Mouse (Mus musculus) kidney, adult 2 months (tissue): ENCODE measurements around the gene Clcnkb. TPM values are rescaled to one million over a fixed set of nuclear protein-coding genes. Genes with fewer than 3 reads are reported as not detected.

Experiments
- DNase-seq: peaks from one replicate; pipeline ENCODE4 v3.0.0; 2021
- H3K27ac ChIP-seq: fragments of 200-500 bp; 2 replicates; pipeline ENCODE4 v1.5.1; 2012; ENCODE audit warnings: low read depth, low read length, control low read depth, inconsistent platforms; ENCODE audit not compliant: insufficient read depth
- H3K27me3 ChIP-seq: fragments of 200-500 bp; replicated peaks from 2 replicates; pipeline ENCODE4 v1.6.1; 2012; ENCODE audit warnings: mild to moderate bottlenecking, moderate library complexity, low read length, inconsistent platforms; ENCODE audit not compliant: control insufficient read depth, insufficient read depth
- H3K36me3 ChIP-seq: fragments of 200-500 bp; 2 replicates; pipeline ENCODE4 v1.6.1; 2012; ENCODE audit warnings: mild to moderate bottlenecking, moderate library complexity, low read length, inconsistent platforms; ENCODE audit not compliant: control insufficient read depth, insufficient read depth
- H3K4me1 ChIP-seq: fragments of 200-500 bp; 2 replicates; pipeline ENCODE4 v1.6.1; 2011; ENCODE audit warnings: low read length; ENCODE audit not compliant: control insufficient read depth, insufficient read depth
- H3K4me3 ChIP-seq: fragments of 200-500 bp; 2 replicates; pipeline ENCODE4 v1.5.1; 2011; ENCODE audit warnings: mild to moderate bottlenecking, low read depth, low read length, control low read depth; ENCODE audit not compliant: insufficient read depth
- CTCF ChIP-seq: fragments of 200-500 bp; conservative IDR thresholded peaks from 2 replicates; pipeline ENCODE4 v1.5.1; 2011; ENCODE audit warnings: low read depth, mild to moderate bottlenecking, control low read depth, low read length, moderate library complexity, mixed read lengths; ENCODE audit not compliant: insufficient read depth, insufficient read length
- POLR2A ChIP-seq: fragments of 200-500 bp; IDR thresholded peaks from one replicate; pipeline ENCODE4 v1.6.1; 2011; ENCODE audit warnings: low read depth, low read length, control low read depth
- WGBS: fragments of 180-500 bp; shearing (Covaris S2); methylation state at CpG from one replicate; pipeline ENCODE4 v1.1.7; 2018; 5-methylcytosine and 5-hydroxymethylcytosine counted together
- polyA plus RNA-seq: library from polyadenylated mRNA; depleted of rRNA; stranded (reverse); fragments of >200 nt; gene quantifications from 2 replicates; pipeline ENCODE4 v1.2.3, GENCODE M21; 2012; rRNA removed

Gene Clcnkb
- polyA plus RNA-seq, 1 experiment = 286 TPM

DNA sequence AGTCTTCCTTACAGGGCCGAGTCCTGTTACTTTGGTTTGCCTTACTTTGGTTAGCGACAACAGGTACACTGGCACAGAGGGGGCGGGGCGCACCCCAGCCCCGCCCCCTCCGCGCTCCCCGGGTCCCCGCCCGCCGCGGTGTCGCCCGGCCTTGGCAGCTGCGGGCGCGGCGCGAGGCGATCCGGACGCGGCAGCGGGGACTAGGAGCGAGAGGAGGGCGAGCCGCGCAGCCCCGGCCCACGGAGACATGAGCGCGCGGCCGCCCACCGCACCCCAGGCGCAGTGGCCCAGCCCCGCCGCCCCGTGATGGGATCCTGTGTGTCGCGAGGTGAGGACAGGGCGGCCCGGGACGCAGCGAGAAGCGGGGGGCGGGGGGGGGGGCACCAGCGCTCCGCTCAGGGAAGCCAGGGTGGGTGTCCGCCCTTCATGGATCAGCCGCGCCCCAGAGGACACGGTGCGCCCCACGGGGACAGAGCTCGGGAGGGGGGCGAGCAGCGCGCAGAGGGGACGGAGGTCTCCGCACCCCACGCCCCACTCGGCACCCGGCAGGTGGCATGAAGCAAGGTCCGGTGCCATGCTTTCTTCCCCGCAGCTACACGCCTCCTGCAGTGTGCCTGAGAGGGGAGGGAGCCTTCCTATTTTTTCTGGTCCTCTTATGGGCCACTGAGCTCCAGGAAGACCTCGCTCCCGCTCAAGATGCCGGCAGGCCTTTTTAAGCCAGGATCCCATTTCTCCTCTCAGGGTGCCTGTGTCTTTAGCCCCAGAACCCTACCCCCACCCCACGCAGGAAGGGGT lies 47.6 kb downstream of the Clcnkb start, which contains the start of gene Fam131c:
Fam131c (plus strand) TSS at position 224 of the 795 bp plus-strand sequence.
- H3K36me3 ChIP-seq = no peaks in the 10 kb centered on the region
- peak; percentile 65 for DNase-seq
- H3K27ac ChIP-seq = no peak within 1 kb of the TSS
- H3K4me3 ChIP-seq = peak within 1 kb of the TSS; percentile 51
- WGBS = 3% methylated on average over 68 of the region's 71 CpGs
- TF ChIP-seq CTCF (no peak), POLR2A (no peak)
- H3K4me1 ChIP-seq = peaks cover 3% of the 10 kb centered on the region; the same call in 1 of the 2 replicates
- H3K27me3 ChIP-seq = no peaks in the 10 kb centered on the region

DNA sequence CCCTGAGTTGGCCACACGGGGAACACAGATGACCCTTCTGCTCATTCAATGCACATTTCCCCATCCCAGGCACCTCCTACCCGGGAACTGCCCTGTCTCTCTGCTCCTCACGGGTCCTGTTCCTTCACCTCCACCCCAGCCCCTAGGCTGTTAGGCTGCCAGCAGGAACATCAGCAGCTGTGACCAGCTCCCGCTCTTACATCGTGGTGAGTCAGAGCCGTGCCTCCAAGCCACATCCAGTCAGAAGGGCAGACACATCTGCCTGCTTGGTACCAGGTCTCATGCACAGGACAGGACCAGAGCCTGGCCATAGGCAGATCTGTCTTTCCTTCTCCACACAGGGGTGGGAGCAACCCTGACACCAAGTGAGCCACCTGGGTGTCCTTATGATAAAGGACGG lies 49.9 kb downstream of the Clcnkb start:
- Histone ChIP-seq H3K4me1 (peaks cover 3% of the 10 kb centered on the region; the same call in 1 of the 2 replicates), H3K36me3 (no peaks in the 10 kb centered on the region), H3K27ac (no peak overlapping the region), H3K4me3 (no peak overlapping the region), H3K27me3 (no peaks in the 10 kb centered on the region)
- 79% methylated on average over 7 of the region's 7 CpGs for WGBS
- no peak for DNase-seq
- TF ChIP-seq CTCF (no peak), POLR2A (no peak)

DNA sequence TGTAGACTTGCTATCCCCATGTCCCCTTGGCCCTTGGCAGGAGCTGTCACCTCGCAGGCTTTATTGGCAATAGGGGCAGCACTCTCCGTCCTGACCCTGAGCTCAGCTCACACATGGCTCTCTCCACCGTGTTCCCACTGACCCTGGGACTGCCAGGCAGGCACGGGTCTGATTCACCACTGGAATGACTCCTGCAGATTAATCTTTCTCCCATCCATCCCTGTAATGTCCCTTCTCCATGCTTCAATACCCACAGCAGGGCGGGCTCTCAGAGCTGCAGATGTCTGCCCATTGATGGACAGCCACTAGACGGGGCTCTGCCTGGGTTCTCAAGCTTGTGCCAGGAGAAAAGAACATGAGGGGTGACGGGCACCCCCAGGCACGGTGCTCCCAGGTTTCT lies 50.7 kb downstream of the Clcnkb start:
- no peak overlapping the region for H3K27ac ChIP-seq
- peak; percentile 80 for DNase-seq
- no peaks in the 10 kb centered on the region for H3K36me3 ChIP-seq
- 34% methylated on average over 8 of the region's 8 CpGs for WGBS
- no peak for TF ChIP-seq CTCF
- TF ChIP-seq POLR2A = no peak
- peaks cover 3% of the 10 kb centered on the region; the same call in 1 of the 2 replicates for H3K4me1 ChIP-seq
- H3K4me3 ChIP-seq = no peak overlapping the region
- H3K27me3 ChIP-seq = no peaks in the 10 kb centered on the region

DNA sequence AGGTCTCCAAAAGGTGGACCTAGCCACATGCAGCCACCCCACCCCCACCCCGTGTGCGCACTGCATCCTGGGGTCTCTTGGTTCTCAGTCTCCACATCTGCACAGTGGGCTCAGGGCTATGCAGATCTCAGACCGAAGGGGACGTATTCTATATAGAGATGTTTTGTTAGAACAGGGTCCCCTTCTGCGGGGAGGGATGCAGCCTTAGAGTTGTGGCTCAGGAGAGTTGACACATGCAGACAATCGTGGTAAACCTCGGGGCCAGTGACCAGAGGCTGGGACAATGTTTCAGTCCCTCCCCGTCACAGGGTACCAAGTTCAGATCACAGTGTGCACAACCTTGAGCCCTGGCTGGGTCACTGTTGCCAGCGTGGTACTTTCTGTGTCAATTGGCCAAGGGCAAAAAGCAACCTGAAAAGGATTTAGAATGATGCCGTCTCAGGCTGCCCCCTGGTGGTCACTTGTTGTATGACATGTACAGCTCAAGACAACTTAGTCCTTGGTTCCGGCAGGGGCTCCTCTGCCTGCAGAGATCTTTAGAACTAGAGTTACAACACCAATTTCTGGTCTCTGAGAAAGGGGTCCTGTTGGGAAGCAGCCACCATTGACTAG lies 52.8 kb downstream of the Clcnkb start:
- peak; percentile 91 for DNase-seq
- H3K27me3 ChIP-seq = no peaks in the 10 kb centered on the region
- peaks cover 3% of the 10 kb centered on the region; the same call in 1 of the 2 replicates for H3K4me1 ChIP-seq
- no peak overlapping the region for H3K4me3 ChIP-seq
- 25% methylated on average over 11 of the region's 11 CpGs for WGBS
- no peaks in the 10 kb centered on the region for H3K36me3 ChIP-seq
- TF ChIP-seq POLR2A (no peak), CTCF (peak; percentile 86)
- H3K27ac ChIP-seq = no peak overlapping the region

DNA sequence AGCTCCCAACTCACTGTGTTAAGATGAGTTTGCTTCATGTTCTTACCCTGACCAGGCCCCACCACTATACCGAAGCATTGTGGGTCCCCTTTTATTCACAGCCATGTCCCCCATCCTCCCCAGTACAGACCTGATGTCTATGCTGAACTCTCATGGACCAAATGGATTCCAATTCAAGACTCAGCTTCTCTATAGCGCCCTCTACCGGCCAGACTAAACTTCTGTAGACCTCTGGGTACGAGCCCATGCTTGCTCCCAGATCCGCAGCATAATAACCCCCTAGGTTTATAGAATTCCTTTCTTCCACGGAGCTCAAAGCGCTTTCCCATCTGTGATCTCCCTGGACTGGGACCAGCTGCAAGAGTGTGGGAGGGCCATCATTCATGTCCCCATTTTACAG lies 55.0 kb downstream of the Clcnkb start:
- WGBS = 52% methylated on average over 7 of the region's 7 CpGs
- Histone ChIP-seq H3K27ac (no peak overlapping the region), H3K27me3 (no peaks in the 10 kb centered on the region), H3K4me1 (peaks cover 3% of the 10 kb centered on the region; the same call in 1 of the 2 replicates), H3K4me3 (no peak overlapping the region), H3K36me3 (no peaks in the 10 kb centered on the region)
- no peak for TF ChIP-seq POLR2A
- peak; percentile 58 for TF ChIP-seq CTCF
- no peak for DNase-seq

DNA sequence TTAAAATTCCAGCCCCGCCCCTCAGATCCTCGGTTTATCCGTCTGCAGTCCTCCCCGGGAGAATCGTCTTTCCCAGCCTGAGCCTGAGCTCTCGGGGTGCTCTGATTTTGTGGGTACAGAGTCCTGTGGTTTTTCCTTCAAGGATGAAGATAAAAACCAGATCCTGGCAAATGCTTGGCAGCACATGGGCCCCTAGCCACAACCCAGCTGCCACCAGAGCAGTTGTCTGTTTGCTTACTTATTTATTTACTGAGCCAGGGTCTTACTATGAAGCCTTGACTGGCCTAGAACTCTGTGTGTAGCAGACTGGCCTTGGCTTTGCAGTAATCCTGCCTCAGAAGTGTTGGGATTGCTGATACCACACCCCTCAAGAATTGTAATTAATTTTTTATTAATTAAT lies 56.6 kb downstream of the Clcnkb start:
- Histone ChIP-seq H3K36me3 (no peaks in the 10 kb centered on the region), H3K4me1 (no peaks in the 10 kb centered on the region), H3K4me3 (no peak overlapping the region), H3K27ac (no peak overlapping the region), H3K27me3 (no peaks in the 10 kb centered on the region)
- 96% methylated on average over 6 of the region's 6 CpGs for WGBS
- TF ChIP-seq POLR2A = no peak
- no peak for TF ChIP-seq CTCF
- no peak for DNase-seq

DNA sequence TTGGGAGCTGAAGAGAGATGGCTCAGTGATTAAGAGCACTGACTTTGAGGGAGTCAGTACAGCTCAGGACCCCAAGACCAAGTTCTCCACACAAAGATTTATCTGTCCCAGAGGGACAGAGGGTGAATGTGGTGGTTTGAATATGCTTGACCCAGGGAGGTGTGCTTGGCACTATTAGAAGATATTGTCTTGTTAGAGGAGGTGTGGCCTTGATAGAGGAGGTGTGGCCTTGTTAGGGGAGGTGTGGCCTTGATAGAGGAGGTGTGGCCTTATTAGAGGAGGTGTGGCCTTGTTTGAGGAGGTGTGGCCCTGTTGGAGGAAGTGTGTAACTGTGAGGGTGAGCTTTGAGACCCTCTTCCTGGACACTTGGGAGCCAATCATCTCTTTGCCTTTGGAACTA lies 58.0 kb downstream of the Clcnkb start:
- H3K36me3 ChIP-seq = no peaks in the 10 kb centered on the region
- no peak for DNase-seq

More for the DNA sequence above, 58.0 kb downstream of the Clcnkb start:
- Histone ChIP-seq H3K27ac (no peak overlapping the region), H3K4me1 (peaks cover 8% of the 10 kb centered on the region), H3K4me3 (no peak overlapping the region), H3K27me3 (no peaks in the 10 kb centered on the region)
- TF ChIP-seq CTCF = no peak
- no peak for TF ChIP-seq POLR2A

Other genes with a start within 250 kb of the Clcnkb start
- 1.2 and 1.6 TPM in 2 replicates for gene Rsg1, start 202.1 kb downstream of the Clcnkb start, polyA plus RNA-seq
- 4.9 and 5.1 TPM in 2 replicates for gene Arhgef19, start 176.5 kb downstream of the Clcnkb start, polyA plus RNA-seq
- 8.1 and 9.6 TPM in 2 replicates for gene Epha2, start 114.8 kb downstream of the Clcnkb start, polyA plus RNA-seq
- 1.8 and 2.0 TPM in 2 replicates for gene Fam131c, start 47.8 kb downstream of the Clcnkb start, polyA plus RNA-seq
- 99.3 and 105 TPM in 2 replicates for gene Clcnka, start 17.3 kb downstream of the Clcnkb start, polyA plus RNA-seq
- gene Hspb7, start 4.8 kb upstream of the Clcnkb start, polyA plus RNA-seq = 2.9 and 9.5 TPM in 2 replicates
- gene Srarp, start 20.1 kb upstream of the Clcnkb start, polyA plus RNA-seq = 0.11 and 0.14 TPM in 2 replicates
- gene Zbtb17, start 28.6 kb upstream of the Clcnkb start, polyA plus RNA-seq = 23.4 and 28.9 TPM in 2 replicates
- 15.9 and 19.6 TPM in 2 replicates for gene Spen, start 122.6 kb upstream of the Clcnkb start, polyA plus RNA-seq
- 10.2 and 10.5 TPM in 2 replicates for gene Fblim1, start 190.1 kb upstream of the Clcnkb start, polyA plus RNA-seq
- 29.0 and 32.3 TPM in 2 replicates for gene Tmem82, start 202.6 kb upstream of the Clcnkb start, polyA plus RNA-seq
- gene Slc25a34, start 207.8 kb upstream of the Clcnkb start, polyA plus RNA-seq = 30.1 and 33.8 TPM in 2 replicates
- gene Plekhm2, start 248.9 kb upstream of the Clcnkb start, polyA plus RNA-seq = 79.7 and 85.4 TPM in 2 replicates